Mouse (Mus musculus) ES-E14 (cell line): ENCODE data around the gene Cutal.

Source experiments
- HCFC1 ChIP-seq: IDR thresholded peaks from 2 replicates; pipeline ENCODE4 v1.6.1; 2012; ENCODE audit warnings: low read length, inconsistent platforms, borderline replicate concordance; ENCODE audit not compliant: insufficient read depth
- MAFK ChIP-seq: IDR thresholded peaks from 2 replicates; pipeline ENCODE4 v1.6.1; 2014; ENCODE audit warnings: mild to moderate bottlenecking, low read depth, low read length, inconsistent platforms; ENCODE audit not compliant: insufficient read depth
- ZC3H11A ChIP-seq: IDR thresholded peaks from 2 replicates; pipeline ENCODE4 v1.6.1; 2012; ENCODE audit warnings: low read depth, mild to moderate bottlenecking, inconsistent platforms, low read length, borderline replicate concordance
- ZNF384 ChIP-seq: IDR thresholded peaks from 2 replicates; pipeline ENCODE4 v1.6.1; 2012; ENCODE audit warnings: low read depth, low read length, inconsistent platforms

DNA sequence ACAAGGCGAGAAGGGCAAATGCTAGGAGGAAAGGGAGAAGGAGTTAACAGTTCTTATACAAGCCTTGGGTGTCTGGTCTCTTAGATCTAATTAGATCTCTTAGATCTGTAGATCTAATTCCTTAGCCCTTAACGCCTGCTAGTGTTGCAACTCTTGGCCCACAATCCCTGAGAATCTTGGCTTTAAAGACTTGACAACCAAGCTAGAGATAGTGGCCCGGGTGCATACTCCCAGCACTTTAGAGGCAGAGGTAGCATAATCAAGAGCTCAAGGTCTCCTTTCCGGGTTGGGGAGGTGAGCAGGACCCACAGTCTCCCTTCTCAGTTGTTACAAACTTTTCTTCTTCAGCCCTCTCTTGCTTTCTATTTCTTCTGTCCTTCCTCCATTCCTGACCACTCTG, 46.6 kb upstream of the Cutal start:
- TF ChIP-seq ZNF384 (no peak), ZC3H11A (no peak), MAFK (no peak), HCFC1 (no peak)
